Mouse (Mus musculus): Measurements from ENCODE around the gene Gnrhr.

Gene Gnrhr

GRCm38 (mm10) chr5:86197801-86198200, at the start of gene Gnrhr:
Gene Gnrhr, minus strand, starts transcription at chr5:86197901.
- DNase-seq: no peak

DNA sequence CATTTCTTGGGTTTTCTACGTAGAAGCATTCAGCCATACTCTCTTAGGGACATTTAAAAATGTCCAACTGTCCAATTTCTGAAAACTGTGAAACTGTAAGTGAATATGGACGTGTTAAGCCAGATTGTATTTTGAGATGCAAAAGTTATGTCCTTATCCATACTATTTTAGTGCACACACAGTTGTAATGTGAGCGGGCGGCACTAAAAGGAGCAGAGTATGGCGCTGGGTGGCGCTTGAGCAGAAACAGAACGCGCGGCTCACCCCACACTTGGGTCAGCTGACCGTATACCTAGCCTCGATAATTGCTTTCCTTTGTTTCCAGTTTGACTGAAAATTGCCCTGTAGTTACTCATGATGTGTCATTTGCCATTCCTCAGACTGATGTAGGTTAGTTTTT, 48.9 kb upstream of the Gnrhr start:
- DNase-seq: no peak

DNA sequence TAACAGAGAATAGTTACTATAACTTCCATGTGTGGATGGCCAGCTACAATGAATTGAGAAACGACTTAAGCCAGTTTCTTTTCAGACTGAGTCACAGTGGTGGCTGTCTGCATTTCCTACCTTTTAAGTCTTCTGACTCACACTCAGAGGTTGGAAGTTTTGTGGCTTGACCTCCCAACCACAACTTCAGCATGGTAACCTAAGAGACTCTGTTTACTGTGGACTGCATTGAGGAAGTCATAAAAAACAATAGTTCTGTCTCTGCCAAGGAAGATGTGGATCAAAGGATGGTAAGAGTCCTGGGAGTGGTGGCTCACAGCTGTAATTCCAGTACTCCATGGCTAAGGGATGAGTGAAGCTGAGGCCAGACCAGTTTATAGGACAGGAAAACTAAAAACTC, 47.2 kb upstream of the Gnrhr start:
- no peak for DNase-seq

- no peak for DNase-seq
Observed at GRCm38 (mm10) chr5:86244275-86244674, 46.6 kb upstream of the Gnrhr start.

GRCm38 (mm10) chr5:86227156-86227853, 29.6 kb upstream of the Gnrhr start:
- DNase-seq: peak; percentile 1

- DNase-seq: peak; percentile 5
Observed at GRCm38 (mm10) chr5:86191356-86191755, 6.3 kb downstream of the Gnrhr start.

DNA sequence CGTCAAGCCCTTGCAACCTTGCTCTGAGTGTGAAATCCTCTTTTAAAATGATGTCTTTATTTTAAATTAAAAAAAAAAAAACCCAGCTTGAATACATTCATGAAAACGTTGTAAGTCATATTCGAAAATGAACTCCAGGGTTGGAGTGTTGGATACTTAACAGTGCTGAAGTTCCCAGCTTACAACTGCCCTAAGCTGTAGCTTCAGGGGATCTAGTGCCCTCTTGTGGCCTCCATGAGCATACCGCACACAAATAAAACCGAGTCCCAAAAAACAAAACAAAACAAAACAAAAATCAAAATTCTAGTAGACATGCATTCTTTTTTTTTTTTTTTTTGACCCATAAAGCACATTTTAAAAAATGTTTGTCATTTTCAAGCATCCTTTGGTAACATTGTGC, 6.9 kb downstream of the Gnrhr start:
- peak; percentile 45 for DNase-seq

GRCm38 (mm10) chr5:86190290-86190689, 7.4 kb downstream of the Gnrhr start:
- DNase-seq: no peak

GRCm38 (mm10) chr5:86187441-86187840, 10.3 kb downstream of the Gnrhr start:
- no peak for DNase-seq

DNA sequence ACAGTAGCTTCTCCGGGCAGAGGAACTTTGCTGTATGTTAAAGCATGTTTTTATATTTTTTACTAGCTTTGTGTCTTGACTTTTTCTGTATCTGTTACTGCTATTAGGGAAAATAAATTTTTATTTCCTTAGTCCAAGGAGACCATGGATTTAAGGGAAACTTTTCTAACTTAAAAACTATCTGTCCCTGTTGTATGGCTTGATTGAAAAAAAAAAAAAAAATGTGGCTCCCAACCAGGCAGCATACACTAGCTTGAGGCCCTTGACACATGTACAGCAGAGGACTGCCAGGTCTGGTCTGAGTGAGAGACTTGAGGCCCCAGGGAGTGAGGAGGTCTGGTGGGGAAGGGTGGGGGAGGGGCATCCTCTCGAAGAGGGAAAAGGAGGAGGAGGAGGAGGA, 23.9 kb downstream of the Gnrhr start:
- DNase-seq: no peak

- peak; percentile 99 for DNase-seq
Observed at GRCm38 (mm10) chr5:86172449-86173161, 25.1 kb downstream of the Gnrhr start, which contains the start of gene Uba6. Gene Uba6, minus strand, starts transcription at chr5:86172803.

DNA sequence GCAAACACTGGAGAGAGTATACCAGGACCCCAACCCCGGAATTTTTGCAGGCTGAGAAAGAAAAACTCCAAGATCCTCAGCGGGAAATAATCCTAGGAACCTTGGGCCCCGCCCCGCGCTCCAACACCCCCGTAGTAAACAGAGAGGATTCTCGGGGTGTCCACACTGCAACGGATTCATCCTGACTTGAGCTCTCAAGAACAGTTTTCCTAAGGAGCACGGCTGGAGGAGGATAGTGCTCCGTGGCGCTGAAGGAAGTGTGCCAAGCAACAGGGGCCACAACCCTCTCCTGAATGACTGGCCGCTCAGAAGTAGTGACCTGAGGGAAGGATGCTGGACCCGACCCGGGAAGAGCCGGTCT, 25.6 kb downstream of the Gnrhr start:
- no peak for DNase-seq
